Mouse (Mus musculus) lung, postnatal 4 days (tissue): Measurements from ENCODE around the gene Gkn1.
A peak's percentile ranks its signal among the peaks of the same experiment; 100 is the strongest.

ENCODE experiments used
- DNase-seq, 2 experiments: peaks; one replicate each; pipeline ENCODE4 v3.0.0; 2021

Gkn1 gene

DNA sequence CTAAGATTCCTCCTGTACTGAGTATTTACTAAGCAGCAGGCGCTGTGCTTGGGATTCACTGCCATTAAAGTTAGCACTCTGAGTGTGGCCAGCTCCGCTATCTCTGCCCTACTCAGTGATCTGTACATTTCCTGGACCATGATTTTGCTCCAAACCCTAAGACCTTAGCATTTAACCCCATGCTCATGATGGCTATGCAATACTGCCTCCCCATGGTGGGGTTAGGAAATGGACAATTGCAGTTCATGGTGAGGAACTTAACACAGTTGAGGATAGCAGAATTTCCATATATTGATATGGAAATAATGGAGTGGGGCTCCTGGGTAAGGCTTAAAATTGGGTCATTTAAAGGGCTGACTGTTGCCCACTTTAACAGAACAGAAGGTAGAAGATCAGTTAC is 27.4 kb downstream of the Gkn1 start:
- peak in 1 of 2 experiments; percentile 60 for DNase-seq

DNA sequence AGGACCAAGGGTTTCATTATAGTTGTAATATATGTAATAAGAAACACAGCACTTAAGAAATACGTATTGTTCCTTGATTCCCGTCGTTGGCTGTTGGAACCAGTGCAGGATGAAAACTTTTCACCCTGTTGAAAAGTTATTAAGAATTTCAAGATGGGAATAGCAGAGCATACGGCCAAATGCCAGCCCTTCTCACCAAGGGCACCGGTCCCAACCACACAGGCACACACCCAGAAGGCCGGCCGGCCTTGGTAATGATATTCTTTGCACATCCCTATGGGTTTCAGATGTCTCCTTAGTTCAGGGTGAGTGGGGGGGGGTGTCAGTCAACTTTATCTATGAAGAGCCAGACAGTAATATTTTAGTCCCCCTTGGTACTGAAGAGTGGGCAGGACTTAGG is 32.1 kb downstream of the Gkn1 start:
- no peak for DNase-seq

DNA sequence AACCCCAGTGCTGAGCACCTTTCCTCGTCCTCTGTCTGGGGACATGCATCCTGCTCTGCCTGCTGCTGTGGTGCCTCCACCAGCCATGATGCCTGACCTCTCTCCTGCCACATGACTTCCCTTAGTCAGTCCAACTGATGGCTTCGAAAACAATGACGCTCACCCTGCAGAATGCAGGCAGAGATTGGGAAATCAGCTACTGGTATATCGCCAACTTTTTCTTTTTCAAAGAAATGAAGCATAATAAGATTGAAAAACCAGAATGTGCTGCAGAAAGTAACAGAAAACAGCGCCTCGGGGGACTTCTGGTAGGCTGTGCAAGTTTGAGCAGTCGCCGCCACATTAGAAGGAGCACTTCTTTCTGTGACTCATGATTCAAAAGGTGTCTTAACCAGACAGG is 33.8 kb downstream of the Gkn1 start:
- peak; percentile 31 to 33 for DNase-seq

DNA sequence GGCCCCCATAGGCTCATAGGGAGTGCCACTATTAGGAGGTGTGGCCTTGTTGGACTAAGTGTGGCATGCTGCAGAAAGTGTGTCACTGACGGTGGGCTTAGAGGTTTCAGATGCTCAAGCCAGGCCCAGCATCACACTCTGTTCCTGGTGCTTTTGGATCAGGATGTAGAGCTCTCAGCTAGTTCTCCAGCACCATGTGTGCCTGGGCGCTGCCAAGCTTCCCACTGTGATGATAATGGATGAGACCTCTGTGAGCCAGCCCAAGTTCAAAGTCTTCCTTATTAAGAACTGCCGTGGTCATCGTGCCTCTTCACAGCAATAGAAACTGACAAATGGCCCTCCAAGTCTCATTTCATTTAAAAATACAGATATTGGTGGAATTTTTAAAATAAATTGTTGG is 38.0 kb downstream of the Gkn1 start:
- no peak for DNase-seq

DNA sequence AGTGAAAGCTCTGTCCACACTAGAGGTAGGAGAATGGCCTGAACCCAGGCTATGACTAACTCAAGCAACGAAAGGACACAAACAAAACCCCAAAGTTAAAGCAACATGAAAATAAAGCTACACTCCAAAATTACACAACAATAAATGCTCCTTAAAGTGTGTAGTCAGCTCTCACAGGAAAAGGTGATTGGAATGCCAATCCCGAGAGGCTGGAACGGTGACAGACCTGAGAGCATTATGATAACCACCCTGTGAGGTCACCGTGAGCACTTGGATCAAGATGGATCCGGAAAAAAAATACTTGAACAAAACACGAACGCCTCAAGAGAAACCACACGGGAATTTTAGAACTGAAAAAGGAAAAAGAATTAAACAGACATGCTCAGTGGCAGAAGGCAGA is 46.3 kb downstream of the Gkn1 start:
- DNase-seq: no peak

DNA sequence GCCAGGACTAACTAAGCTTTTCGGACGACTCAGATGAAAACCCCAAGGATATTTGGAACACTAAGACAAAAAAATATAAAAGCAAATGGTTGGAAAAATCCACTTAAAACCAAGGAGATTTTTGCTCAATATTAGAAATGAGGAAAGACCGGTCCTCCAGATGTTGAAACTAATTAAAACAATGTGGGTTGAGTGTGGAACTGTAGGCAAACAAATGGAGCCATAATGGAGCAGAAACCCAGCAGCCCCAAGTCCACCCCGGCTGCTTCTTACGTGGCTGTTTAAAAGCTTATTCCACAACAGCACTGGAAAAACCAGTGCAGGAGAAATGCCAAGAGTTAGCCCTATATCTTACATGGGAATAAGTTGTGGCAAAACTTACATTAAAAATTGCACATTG is 48.0 kb downstream of the Gkn1 start:
- no peak for DNase-seq

DNA sequence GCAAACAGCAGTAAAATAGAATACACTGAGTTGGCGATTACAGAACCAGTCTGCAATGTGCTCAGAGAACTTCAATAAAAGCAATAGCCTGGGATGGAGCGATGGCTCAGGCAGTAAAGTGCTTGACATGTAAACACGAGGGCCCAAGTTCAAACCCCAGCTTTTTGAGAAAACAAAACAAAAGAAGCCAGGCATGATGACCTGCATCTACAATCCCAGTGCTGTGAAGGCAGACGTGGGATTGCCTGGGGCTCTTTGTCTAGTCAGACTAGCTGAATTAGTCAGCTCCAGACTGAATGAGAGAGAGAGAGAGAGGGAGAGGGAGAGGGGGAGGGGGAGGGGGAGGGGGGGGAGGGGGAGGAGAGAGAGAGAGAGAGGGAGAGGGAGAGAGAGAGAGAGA is 48.8 kb downstream of the Gkn1 start:
- DNase-seq: no peak
